Mouse (Mus musculus) hindbrain, embryonic 14.5 days (tissue): ENCODE data around the gene Pcgf2. TPM values are rescaled to one million over a fixed set of nuclear protein-coding genes. Genes with fewer than 3 reads are reported as not detected.

Source experiments
- ATAC-seq: fragments of 200-750 bp; cut with Nextera tagmentation; 2 replicates; pipeline ENCODE4 v1.8.0; 2017; ENCODE audit warnings: moderate number of reproducible peaks, mild to moderate bottlenecking, moderate TSS enrichment, moderate library complexity; ENCODE audit not compliant: low FRiP score
- DNase-seq: peaks from one replicate; pipeline ENCODE4 v3.0.0-alpha.2; 2015; ENCODE audit warnings: low spot score
- H3K27ac ChIP-seq: fragments of 300-500 bp; sonication (generic); 2 replicates; pipeline ENCODE4 v1.5.1; 2014; ENCODE audit warnings: mild to moderate bottlenecking, moderate library complexity
- H3K27me3 ChIP-seq: fragments of 300-500 bp; sonication (generic); 2 replicates; pipeline ENCODE4 v1.6.1; 2014; ENCODE audit warnings: mild to moderate bottlenecking, low read length, mixed read lengths; ENCODE audit not compliant: control insufficient read depth, insufficient read depth
- H3K36me3 ChIP-seq: fragments of 300-500 bp; sonication (generic); replicated peaks from 2 replicates; pipeline ENCODE4 v1.6.1; 2014; ENCODE audit not compliant: control insufficient read depth, insufficient read depth
- H3K4me1 ChIP-seq: fragments of 300-500 bp; sonication (generic); replicated peaks from 2 replicates; pipeline ENCODE4 v1.6.1; 2014; ENCODE audit warnings: antibody characterized with exemption, low read length, mixed read lengths; ENCODE audit not compliant: control insufficient read depth, insufficient read depth
- H3K4me2 ChIP-seq: fragments of 300-500 bp; sonication (generic); replicated peaks from 2 replicates; pipeline ENCODE4 v1.6.1; 2014; ENCODE audit warnings: mild to moderate bottlenecking, moderate library complexity
- H3K4me3 ChIP-seq: fragments of 300-500 bp; sonication (generic); replicated peaks from 2 replicates; pipeline ENCODE4 v1.5.1; 2014; ENCODE audit warnings: mild to moderate bottlenecking, low read length
- H3K9ac ChIP-seq: fragments of 300-500 bp; sonication (generic); 2 replicates; pipeline ENCODE4 v1.6.1; 2014
- H3K9me3 ChIP-seq: fragments of 300-500 bp; sonication (generic); 2 replicates; pipeline ENCODE4 v1.6.1; 2016; ENCODE audit warnings: low read length; ENCODE audit not compliant: control insufficient read depth
- WGBS: fragments of 180-500 bp; shearing (Covaris S2); extraction: QIAGEN DNeasy Blood & Tissue Kit; methylation state at CpG from one replicate; pipeline ENCODE4 v1.1.7; 2014; 5-methylcytosine and 5-hydroxymethylcytosine counted together
- polyA plus RNA-seq: library from polyadenylated mRNA; unstranded; fragments of >200 nt; fragmentation: Nextera tagmentation; extraction: Ambion mirVana; gene quantifications from 2 replicates; pipeline ENCODE4 v1.2.1, GENCODE M21; 2014

The Pcgf2 gene
- polyA plus RNA-seq, 1 experiment from 2014 or later: 23.4 TPM

DNA sequence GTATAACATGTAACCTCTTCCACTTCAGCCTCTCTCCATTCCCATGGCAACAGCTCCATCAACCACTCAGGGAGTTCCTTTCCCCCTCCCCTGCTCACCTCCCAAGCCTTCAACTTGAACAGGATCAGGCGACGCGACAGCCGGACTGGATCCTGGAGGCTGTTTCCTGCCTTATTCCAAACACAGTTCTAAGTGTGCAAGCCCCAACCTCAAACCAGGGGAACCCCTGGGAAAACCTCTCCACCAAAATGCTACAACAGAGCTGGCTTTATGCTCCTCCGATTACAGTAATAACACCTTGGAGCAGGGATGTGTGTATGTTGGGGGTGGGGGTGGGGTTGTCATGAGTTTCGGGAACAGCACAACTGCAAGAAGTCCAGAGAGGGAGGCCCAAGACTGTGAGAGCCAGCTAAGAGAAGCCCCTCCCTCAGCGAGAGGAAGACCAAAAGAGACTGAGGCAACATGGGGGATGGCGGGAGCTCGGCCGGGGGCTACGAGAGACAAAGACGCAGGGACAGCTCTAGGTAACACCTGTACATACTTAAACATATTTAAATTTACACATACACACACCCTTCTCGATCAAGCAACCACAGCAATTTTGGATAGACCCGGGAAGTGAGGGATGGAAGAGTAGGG, 2.3 kb downstream of the Pcgf2 start:
- ATAC-seq (no peak), DNase-seq (no peak)
- H3K4me2 ChIP-seq: peak overlapping the region; percentile 86
- peak overlapping the region; percentile 93 for H3K9ac ChIP-seq
- peak overlapping the region; percentile 98 for H3K27ac ChIP-seq
- H3K4me3 ChIP-seq: peak overlapping the region; percentile 78
- H3K27me3 ChIP-seq: no peaks in the 10 kb centered on the region
- H3K9me3 ChIP-seq: no peaks in the 10 kb centered on the region
- peaks cover 55% of the 10 kb centered on the region for H3K4me1 ChIP-seq
- WGBS: under 1% methylated on average over 14 of the region's 14 CpGs
- 0 out of 2 replicates have a peak, but pooled peaks cover 5% of the 10 kb centered on the region for H3K36me3 ChIP-seq

DNA sequence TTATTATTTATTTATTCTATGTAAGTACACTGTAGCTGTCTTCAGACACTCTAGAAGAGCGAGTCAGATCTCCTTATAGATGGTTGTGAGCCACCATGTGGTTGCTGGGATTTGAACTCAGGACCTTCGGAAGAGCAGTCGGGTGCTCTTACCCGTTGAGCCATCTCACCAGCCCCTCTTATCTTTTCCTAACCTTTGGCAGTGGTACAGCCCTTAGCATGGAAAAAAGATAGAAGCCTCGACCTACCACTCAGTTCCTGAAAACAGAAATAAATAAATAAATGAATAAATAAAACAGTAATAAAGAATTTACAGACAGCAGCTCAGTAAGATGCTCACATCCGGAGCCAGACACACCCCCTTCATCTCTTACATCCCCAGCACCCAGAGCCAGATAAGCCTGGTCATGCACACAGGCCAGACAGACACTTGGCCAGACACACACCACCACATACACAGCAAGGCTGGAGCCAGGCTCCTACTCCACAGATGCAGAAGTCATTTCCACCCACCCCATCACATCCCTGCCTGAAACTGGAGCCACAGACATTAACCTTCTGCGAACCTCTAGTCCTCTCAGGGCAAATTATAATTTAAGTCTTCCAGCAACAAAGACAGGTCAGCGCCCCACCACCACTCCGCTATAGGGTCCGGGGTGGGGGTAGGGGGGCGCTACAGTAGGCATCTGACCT, 3.0 kb downstream of the Pcgf2 start:
- Histone ChIP-seq H3K9me3 (no peaks in the 10 kb centered on the region), H3K27ac (peak overlapping the region; percentile 98), H3K4me3 (peak overlapping the region; percentile 78), H3K27me3 (no peaks in the 10 kb centered on the region), H3K9ac (peak overlapping the region; percentile 93), H3K4me2 (peak overlapping the region; percentile 86), H3K36me3 (peaks cover 11% of the 10 kb centered on the region), H3K4me1 (peaks cover 55% of the 10 kb centered on the region)
- 52% methylated on average over 11 of the region's 11 CpGs for WGBS
- no peak for ATAC-seq
- DNase-seq: no peak

DNA sequence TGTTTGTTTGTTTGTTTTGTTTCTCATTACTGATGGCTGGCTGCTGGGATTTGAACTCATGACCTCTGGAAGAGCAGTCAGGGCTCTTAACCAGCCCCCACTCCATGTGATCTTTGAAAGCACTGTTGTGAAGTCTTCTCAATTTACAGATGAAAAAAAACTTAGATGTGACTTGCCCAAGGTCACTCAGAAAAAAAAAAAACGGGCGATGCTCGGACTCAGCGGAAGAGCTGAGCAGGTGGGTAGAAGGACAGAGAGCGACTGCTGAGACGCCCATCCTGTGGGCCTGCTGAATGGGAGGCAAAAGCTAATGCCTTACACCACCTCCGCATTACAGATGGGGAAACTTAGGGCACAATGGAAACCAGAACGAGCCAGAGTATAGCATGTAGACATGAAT, 3.6 kb downstream of the Pcgf2 start:
- no peak overlapping the region for H3K9ac ChIP-seq
- H3K27ac ChIP-seq: peak overlapping the region; percentile 88; the same call in 1 of the 2 replicates

DNA sequence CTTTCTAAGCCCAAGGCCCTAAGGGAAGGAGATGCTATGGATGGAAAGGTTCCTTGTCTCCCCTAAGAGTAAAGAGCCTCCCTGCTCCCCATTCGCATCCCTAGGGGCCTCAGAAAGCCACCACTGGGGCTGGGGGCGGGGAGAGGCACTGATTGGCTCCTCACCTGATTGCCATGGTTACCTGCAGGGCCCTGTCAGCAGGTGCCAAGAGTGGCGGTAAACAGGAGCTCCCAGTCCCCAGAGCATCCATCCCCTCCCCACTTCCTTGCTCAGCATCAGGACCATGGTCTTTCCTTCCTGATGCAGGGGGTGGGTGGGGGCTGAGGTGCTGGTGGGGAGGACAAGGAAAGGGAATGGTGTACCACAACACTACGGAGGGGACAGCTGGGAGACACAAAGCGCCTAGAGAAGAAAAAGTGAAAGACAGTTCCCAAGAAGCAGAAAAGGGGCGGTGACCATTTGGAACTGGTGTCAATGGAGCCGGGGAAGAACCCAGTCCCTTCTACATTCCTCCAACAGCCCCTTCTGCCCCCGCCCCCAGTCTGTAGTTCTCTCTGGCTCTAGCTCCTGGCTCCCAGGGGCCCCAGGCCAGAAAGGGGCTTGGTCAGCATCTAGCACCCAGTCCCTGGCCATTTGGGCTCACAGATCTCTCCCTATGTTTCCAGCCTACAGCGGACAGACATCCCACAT, 4.4 kb downstream of the Pcgf2 start:
- Histone ChIP-seq H3K36me3 (peaks cover 26% of the 10 kb centered on the region), H3K9me3 (no peaks in the 10 kb centered on the region), H3K4me1 (peaks cover 41% of the 10 kb centered on the region), H3K9ac (peak overlapping the region; percentile 35), H3K27ac (peak overlapping the region; percentile 88), H3K27me3 (no peaks in the 10 kb centered on the region), H3K4me3 (peak overlapping the region; percentile 8), H3K4me2 (peak overlapping the region; percentile 86)
- DNase-seq (no peak), ATAC-seq (no peak)
- 18% methylated on average over 9 of the region's 9 CpGs for WGBS

More for the DNA sequence above, 3.6 kb downstream of the Pcgf2 start:
- DNase-seq (no peak), ATAC-seq (no peak)
- H3K27me3 ChIP-seq: no peaks in the 10 kb centered on the region
- peak overlapping the region; percentile 78 for H3K4me3 ChIP-seq
- 68% methylated on average over 8 of the region's 8 CpGs for WGBS
- peak overlapping the region; percentile 86 for H3K4me2 ChIP-seq
- peaks cover 49% of the 10 kb centered on the region for H3K4me1 ChIP-seq
- H3K36me3 ChIP-seq: peaks cover 18% of the 10 kb centered on the region
- no peaks in the 10 kb centered on the region for H3K9me3 ChIP-seq

DNA sequence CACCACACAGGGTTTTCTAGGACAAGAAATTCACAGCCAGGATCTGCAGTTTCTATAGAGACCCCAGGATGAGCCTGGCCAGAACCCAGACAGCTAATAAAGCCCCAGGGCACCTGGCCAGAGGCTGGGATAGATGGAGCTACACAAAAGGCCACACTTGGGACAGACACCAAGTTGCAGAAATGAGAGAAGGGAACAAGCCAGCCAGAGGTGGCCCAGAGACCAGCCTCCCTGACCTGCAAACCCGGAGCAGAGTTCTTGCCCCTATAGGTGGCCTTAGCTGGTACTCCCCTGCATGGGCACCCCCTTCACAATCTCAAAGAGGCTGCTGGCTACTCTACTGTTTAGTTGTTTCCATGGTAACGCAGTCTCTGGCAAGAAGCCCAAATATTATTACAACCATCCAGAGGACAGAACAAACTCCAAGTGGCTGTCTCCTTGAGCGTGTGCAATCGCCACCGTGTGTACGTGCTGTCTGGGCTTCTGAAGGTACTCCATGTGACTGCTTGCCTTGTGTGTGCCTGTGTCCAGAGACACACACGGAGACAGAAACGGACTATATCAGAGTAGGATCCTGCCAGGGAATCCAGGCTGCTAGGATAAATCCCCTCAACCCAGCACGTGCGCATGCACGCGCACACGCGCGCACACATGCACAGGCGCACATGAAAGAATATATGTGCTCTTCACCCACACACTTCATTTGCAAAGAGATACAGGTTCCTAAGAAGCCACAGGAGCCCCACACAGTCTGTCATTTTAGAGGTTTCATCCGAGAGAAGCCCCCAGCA, 5.2 kb downstream of the Pcgf2 start:
- peak overlapping the region; percentile 86 for H3K4me2 ChIP-seq
- H3K9ac ChIP-seq: peak overlapping the region; percentile 35
- no peaks in the 10 kb centered on the region for H3K9me3 ChIP-seq
- DNase-seq (peak; percentile 84), ATAC-seq (peak; percentile 29; the same call in 1 of the 2 replicates)
- 46% methylated on average over 17 of the region's 17 CpGs for WGBS
- no peaks in the 10 kb centered on the region for H3K27me3 ChIP-seq
- H3K27ac ChIP-seq: peak overlapping the region; percentile 88
- peak overlapping the region; percentile 8; the same call in 1 of the 2 replicates for H3K4me3 ChIP-seq
- peaks cover 33% of the 10 kb centered on the region for H3K36me3 ChIP-seq
- H3K4me1 ChIP-seq: peaks cover 41% of the 10 kb centered on the region

DNA sequence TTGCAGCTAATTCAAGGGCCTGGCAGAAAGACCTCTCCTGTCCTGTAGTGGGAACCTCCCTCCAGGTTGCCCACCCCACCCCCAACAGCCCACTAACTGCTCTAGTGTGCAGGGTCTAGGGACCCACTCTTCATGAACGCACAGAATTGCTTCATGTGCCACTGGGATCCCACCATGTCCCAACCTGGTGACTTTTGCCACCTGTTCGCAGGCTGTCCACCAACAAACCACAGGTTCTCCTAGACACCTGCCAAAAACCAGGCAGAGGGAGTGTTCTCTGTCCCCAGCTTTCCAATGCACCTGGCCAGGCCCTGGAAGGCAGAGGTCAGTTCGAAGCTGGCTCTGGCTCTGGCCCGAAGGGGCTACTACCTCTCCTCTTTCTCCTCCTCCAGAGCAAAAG, 5.9 kb downstream of the Pcgf2 start:
- H3K4me1 ChIP-seq: peaks cover 41% of the 10 kb centered on the region
- 61% methylated on average over 4 of the region's 4 CpGs for WGBS
- peaks cover 40% of the 10 kb centered on the region for H3K36me3 ChIP-seq
- 0 out of 2 replicates have a peak overlapping the region, but pooled peaks have one; percentile 2 for H3K4me3 ChIP-seq
- H3K4me2 ChIP-seq: peak overlapping the region; percentile 86
- no peaks in the 10 kb centered on the region for H3K27me3 ChIP-seq
- H3K9ac ChIP-seq: 0 out of 2 replicates have a peak overlapping the region, but pooled peaks have one; percentile 1
- H3K9me3 ChIP-seq: no peaks in the 10 kb centered on the region
- no peak for ATAC-seq
- DNase-seq: no peak
- H3K27ac ChIP-seq: peak overlapping the region; percentile 88

DNA sequence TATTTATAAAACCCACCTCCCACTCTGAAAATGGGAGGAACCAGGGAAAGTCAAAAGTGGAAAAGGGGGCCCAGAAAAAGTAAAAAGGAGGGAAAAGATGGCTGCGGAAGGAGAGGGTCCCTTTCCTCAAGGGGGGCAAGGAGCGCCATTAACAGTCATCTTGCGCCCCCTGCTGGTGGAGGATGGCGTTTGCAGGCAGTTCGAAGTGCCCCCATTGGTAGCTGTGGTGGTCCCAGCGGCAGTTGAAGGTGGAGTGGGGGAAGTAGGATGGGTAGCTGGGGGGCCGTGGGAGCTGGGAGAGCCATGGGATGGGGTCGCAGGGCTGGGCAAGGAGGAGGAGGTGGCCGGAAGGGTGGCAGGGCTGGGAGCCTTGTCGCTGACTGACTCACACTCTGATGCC, 10.4 kb downstream of the Pcgf2 start:
- Histone ChIP-seq H3K9me3 (no peaks in the 10 kb centered on the region), H3K4me1 (peaks cover 20% of the 10 kb centered on the region), H3K27me3 (no peaks in the 10 kb centered on the region), H3K4me2 (no peak overlapping the region), H3K4me3 (no peak overlapping the region), H3K9ac (no peak overlapping the region), H3K27ac (no peak overlapping the region), H3K36me3 (peaks cover 62% of the 10 kb centered on the region)
- 30% methylated on average over 10 of the region's 10 CpGs for WGBS
- DNase-seq: peak; percentile 79
- no peak for ATAC-seq

DNA sequence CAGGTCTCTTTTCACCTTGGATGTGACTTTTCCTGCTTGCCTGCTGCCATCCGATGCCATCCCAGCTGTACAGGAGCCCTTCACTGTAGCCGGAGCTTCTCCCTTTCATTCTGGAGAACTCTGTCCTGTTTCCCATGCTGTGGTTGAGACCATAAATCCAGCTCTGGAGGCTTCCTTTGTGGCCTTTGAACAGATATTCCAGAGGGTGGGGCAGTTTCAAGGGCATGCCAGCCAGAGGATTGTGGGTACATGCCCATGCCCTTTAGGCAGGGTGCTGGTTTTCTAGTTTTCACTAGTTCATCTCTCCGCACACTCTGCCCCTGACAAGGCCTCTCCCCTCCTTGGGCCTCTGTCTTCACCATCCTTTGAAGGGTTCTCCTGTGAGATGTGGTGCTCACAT, 13.2 kb downstream of the Pcgf2 start:
- ATAC-seq (no peak), DNase-seq (no peak)
- Histone ChIP-seq H3K27me3 (no peaks in the 10 kb centered on the region), H3K9ac (no peak overlapping the region), H3K4me1 (peaks cover 13% of the 10 kb centered on the region), H3K4me3 (no peak overlapping the region), H3K9me3 (no peaks in the 10 kb centered on the region), H3K36me3 (peaks cover 66% of the 10 kb centered on the region), H3K4me2 (no peak overlapping the region), H3K27ac (no peak overlapping the region)
- WGBS: 89% methylated on average over 3 of the region's 3 CpGs
